Mouse (Mus musculus) frontal cortex, adult 2 months (tissue): ENCODE data around the gene Ffar4. TPM values are rescaled to one million over a fixed set of nuclear protein-coding genes. Genes with fewer than 3 reads are reported as not detected.

Experiments used
- DNase-seq, 2 experiments: peaks; one replicate each; pipeline ENCODE4 v3.0.0; 2022; ENCODE audit warnings: low spot score in 1 of 2; ENCODE audit errors: extremely low spot score in 1 of 2
- polyA plus RNA-seq: library from polyadenylated mRNA; depleted of rRNA; stranded (reverse); fragments of >200 nt; gene quantifications from 2 replicates; pipeline ENCODE4 v1.2.3, GENCODE M21; 2012; rRNA removed

The Ffar4 gene
- 0.06 TPM in 2 replicates for polyA plus RNA-seq

- no peak for DNase-seq
These were observed at the start of gene Ffar4 for GRCm38 (mm10) chr19:38096858-38097758. Gene Ffar4, plus strand, starts transcription at chr19:38097071.

- DNase-seq = no peak
These were observed 47.2 kb upstream of the Ffar4 start for GRCm38 (mm10) chr19:38049686-38050085.

- DNase-seq = peak in 1 of 2 experiments; percentile 51
These were observed 43.4 kb upstream of the Ffar4 start for GRCm38 (mm10) chr19:38053227-38054041.

GRCm38 (mm10) chr19:38054149-38054719 lies 42.6 kb upstream of the Ffar4 start:
- DNase-seq = no peak

- peak; percentile 90 to 95 for DNase-seq
These were observed 42.1 kb upstream of the Ffar4 start, which contains the start of gene Cep55 for GRCm38 (mm10) chr19:38054720-38055192. Gene Cep55, plus strand, starts transcription at chr19:38055011.

- no peak for DNase-seq
These were observed 41.1 kb upstream of the Ffar4 start for GRCm38 (mm10) chr19:38055798-38056197.

GRCm38 (mm10) chr19:38056276-38056675 lies 40.6 kb upstream of the Ffar4 start:
- no peak for DNase-seq

GRCm38 (mm10) chr19:38056931-38057330 lies 39.9 kb upstream of the Ffar4 start:
- no peak for DNase-seq

GRCm38 (mm10) chr19:38063201-38063600 lies 33.7 kb upstream of the Ffar4 start:
- no peak for DNase-seq

- no peak for DNase-seq
These were observed 32.8 kb upstream of the Ffar4 start for GRCm38 (mm10) chr19:38064051-38064450.

GRCm38 (mm10) chr19:38073226-38073625 lies 23.6 kb upstream of the Ffar4 start:
- no peak for DNase-seq

GRCm38 (mm10) chr19:38075051-38075450 lies 21.8 kb upstream of the Ffar4 start:
- DNase-seq = no peak

GRCm38 (mm10) chr19:38076251-38076650 lies 20.6 kb upstream of the Ffar4 start:
- peak in 1 of 2 experiments; percentile 9 for DNase-seq

- no peak for DNase-seq
These were observed 18.9 kb upstream of the Ffar4 start for GRCm38 (mm10) chr19:38077851-38078540.

- no peak for DNase-seq
These were observed 15.5 kb upstream of the Ffar4 start for GRCm38 (mm10) chr19:38081361-38081760.

- DNase-seq = no peak
These were observed 13.8 kb upstream of the Ffar4 start for GRCm38 (mm10) chr19:38082931-38083525.

- no peak for DNase-seq
These were observed 11.0 kb upstream of the Ffar4 start for GRCm38 (mm10) chr19:38085841-38086240.

- DNase-seq = peak; percentile 1 to 48
These were observed 9.8 kb upstream of the Ffar4 start for GRCm38 (mm10) chr19:38086948-38087551.

GRCm38 (mm10) chr19:38089358-38089757 lies 7.5 kb upstream of the Ffar4 start:
- no peak for DNase-seq
